Mouse (Mus musculus) megakaryocyte-erythroid progenitor cell, adult 5-6 weeks (primary cell): ENCODE data around the gene Atp6v0c. TPM values are rescaled to one million over a fixed set of nuclear protein-coding genes. Genes with fewer than 3 reads are reported as not detected.

Experiments used
- ATAC-seq: replicated peaks from 2 replicates; pipeline ENCODE4 v1.8.0; 2016; ENCODE audit warnings: mild to moderate bottlenecking, inconsistent platforms; ENCODE audit not compliant: severe bottlenecking, poor library complexity, low FRiP score, low TSS enrichment
- total RNA-seq, 2 experiments: library from RNA; stranded (forward) in 1 of 2; stranded (reverse) in 1 of 2; fragments of 200-1000, 215-1000 nt in 1 of 2; fragments of >200 nt in 1 of 2; fragmentation: Nextera tagmentation in 1 of 2; gene quantifications; 2 replicates each; pipeline ENCODE4 v1.2.3; 2014 to 2017

The Atp6v0c gene
- total RNA-seq, 2 experiments from 2014 or later: 95.8 to 224 TPM

DNA sequence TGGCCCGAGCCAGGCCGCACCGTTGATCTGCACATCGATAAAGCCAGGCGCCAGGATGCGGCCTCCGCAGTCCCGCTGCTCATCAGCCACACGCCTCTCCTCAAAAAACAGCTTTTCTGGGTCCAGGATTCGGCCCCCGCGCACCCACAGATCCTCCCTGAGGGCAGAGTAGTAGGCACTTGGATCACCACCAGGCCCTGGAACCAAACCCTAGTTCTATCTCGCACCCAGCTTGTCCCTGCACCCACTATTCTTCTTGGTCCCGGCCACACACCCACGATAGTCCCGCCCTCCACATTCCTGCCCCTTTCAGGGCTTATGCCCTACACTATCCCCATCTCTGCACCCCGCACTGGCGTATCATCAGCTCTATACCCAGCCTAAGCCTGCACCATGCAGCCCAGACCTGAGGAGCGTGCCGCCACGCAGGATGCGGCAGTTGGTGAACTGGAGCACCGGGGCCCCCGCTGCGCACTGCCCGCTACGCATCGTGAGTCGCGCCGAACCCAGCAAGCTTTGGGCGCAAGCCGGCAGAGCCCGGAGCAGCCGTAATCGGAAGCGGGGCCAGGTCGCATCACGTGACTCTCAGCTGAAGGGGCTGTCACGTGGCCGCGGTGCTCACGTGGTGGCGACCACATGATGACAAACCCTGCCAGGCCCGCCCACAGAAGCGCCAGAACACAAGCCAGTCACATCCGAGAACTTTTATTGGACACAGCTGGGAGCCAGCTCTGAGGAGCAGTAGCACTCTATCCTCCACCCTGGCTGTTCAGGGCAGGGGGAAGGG, 6.1 kb downstream of the Atp6v0c start, which contains the start of gene Amdhd2:
TSS of gene Amdhd2 (minus strand) at position 591 of the 787 bp plus-strand sequence.
- ATAC-seq: peak; percentile 86

DNA sequence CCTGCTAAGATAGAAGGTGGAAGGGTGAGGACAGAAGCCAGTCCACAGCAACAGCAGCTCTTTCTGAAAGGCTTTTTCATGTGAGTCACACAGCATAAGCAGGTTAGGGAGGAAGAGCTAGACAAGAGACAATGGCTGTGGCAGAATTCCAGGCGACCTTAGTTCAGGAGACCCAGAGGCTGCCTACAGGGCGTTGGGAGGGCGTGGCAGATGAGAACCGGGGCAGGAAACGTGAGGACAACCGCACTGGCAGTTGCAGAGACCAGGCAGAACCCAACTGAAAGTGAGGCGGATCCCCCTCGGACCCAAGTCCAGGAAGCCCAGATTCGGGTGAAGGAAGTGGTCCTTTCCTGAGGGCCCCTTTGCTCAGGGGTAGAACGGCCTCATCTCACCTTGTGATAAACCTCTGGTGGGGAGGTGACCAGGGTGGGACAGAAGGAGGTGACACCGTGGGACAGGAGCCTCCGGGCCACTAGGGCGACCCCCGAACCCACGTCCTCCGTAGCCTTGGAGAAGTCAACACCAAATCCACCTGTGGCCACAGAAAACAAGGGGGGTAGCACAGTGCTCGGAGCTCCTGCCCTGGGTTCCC, 6.8 kb downstream of the Atp6v0c start:
- ATAC-seq: 0 out of 2 replicates have a peak, but pooled peaks have one; percentile 14

DNA sequence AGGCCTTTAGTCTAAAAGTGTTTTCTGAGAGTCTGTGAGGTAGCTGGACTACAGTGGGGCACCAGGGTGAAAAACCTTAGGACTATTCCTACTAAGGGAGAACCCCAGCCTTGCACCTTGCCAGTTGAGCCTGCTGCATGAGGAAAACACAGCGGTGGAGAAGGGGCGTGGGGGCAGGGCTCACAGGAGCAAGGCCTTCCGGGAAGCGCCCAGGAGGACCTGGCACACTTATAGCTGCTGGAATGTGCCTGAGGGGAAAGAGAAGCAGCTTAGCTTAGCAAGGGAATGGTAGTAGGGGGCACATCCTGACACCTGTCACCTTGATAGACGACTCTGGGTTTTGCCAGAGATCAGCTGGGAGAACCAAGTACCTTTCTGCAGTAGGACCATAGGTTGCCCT, 8.0 kb downstream of the Atp6v0c start:
- no peak for ATAC-seq

DNA sequence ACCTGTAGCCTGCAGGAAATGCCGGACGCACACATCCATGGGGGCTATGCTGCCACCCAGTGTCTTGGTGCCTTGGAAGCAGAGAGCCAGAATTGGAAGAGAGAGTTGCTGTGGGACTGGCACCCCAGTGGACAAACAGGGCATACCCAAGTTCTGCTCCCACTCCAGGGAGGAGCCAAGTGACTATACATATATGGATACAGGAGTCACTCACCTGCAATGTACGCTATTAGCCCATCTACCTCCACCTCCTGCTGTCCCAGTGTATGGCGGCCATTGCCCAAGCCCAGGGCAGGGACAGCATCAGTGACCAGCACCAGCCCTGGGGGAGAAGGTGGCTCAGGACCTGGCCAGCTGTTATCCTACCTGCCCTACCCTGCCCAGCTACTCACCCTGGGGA, 12.0 kb downstream of the Atp6v0c start:
- ATAC-seq: no peak

DNA sequence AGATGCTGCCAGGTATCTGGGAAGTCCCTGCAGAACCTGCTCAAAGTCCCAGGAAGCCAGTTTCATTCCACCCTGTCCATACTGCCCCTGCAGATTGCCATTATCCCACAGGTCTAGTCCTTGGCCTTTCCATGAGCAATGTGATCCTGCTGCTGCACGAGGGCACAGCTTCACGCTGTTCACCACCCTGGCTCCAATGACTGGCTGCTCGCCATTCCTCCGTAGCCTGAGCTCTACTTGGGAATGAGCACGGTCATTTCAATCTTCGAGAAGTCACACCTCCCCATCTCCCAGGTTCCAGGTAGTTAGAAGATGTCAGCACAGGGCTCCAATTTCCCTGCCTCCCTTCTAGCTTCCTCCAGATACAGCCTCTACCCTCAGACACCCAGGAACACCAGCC, 12.4 kb downstream of the Atp6v0c start:
- no peak for ATAC-seq

DNA sequence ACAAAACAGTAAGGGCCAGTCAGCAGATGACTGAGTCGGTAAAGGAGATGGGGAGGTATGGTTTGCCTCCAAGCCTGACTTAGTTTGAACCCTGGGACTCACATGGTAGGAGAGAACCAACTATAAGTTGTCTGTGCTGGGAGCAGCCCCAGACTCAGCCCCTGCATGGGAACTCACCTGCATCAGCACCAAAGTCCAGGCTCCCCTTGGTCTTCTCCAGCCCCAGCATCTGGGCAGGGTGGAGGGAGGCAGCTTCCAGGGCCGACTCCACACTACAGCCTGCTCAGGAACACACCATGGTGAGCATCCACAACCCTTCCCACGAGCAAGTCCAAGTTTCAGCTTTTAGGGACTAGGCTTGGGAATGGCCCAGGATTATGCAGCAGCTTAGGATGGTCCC, 13.1 kb downstream of the Atp6v0c start:
- ATAC-seq: no peak

DNA sequence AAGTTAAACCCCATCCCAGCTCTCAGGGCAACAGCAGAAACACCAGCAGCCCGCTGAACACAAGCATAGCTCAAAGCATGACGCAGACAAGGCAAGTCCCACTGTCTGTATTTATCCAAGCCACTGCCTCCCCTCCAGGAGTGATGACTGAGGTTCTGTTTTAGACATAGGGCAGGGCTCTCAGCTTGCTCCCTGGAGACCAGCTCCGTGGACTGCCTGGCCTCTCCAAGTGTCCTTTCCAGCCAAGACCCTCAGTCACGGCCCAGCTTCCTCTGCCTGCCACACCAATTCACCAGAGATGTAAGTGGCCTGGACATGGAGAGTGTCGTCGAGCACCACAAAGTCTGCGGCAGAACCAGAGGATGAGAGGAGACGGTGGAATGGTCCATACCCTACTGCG, 13.8 kb downstream of the Atp6v0c start:
- ATAC-seq: no peak

DNA sequence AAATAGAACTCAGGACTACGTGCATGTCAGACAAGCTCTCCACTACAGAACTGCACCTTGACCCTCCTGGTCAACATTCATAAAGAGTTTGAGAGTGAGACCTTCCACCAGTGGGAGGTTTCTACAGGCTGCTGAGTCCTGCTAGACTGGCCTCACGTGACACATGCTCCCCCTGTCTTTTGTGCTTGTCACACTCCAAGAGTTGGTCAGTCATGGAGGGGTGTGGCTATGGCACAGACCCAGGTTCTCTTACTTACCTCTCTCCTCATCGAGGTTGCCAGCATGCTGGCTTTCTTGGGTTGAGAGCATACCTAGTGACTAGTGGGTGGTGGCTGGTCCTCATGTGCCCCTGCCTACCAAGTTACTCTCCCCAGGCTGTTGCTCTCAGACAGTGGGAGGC, 15.0 kb downstream of the Atp6v0c start:
- no peak for ATAC-seq

DNA sequence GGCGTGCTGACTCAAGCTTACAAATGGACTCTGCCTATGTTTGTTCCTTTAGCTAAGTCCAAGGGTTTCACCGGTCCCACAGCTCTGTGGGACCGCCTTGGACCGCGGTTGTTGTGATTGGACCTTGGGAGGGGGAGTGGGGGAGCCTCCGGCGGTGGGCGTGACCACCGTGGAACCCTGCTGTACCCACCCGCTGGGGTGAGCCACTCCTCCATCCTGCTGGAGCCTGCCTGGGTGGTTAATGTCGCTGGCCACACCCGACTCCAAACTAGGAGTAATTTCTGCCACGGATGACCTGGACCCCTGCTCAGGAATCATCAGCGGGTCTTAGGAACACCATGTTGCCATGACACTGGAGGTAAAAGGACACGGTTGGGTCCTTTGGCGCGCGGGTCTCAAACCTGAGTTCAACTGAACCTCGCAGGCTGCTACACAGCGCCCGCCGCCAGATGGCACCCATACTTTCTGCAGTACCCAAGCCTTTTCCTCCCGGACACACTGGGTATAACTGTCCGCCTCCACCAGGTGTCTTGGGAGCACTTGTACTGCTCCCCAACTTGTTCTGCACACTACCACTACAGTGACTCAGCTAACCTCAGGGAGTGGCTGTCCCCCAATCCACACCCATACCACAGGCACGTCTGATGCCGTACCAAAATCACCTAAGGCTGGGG, 17.5 kb downstream of the Atp6v0c start:
- peak; percentile 98 for ATAC-seq

DNA sequence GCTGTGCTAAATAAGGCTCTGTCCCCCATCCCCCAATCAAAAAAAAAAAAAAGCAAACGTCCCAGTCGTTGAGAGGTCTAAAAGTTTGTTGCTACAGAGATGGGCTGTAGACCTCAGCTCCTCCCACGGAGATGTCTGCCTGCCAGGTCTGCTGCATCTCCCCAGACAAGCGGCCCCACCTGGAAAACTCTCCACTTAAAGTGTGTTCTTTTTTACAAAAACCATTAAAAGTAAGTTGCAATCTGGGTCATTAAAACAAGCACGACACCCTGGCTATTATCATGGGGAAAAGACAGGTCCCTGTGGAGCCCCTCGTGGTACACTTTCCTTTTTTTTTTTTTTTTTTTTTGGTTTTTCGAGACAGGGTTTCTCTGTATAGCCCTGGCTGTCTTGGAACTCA, 18.1 kb downstream of the Atp6v0c start:
- no peak for ATAC-seq

DNA sequence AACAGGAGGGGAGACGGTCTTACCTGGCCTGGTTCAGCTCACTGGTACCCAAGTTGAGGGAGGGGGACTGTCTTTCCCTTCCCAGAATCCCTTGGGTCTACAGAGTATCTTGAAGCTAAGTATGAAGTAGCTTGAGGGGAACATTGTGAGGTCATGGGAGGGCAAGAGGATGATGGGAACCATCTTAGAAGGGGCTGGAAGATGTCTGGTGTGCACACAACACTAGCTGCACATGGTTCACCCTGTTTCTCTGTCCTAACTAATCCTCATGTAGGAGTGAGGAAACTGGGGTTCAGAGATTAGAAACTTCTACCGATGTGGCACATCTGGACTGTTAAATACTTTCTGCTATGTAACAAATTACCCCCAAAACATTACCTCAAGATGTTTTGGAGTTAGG, 18.7 kb downstream of the Atp6v0c start, which contains the start of gene Pdpk1:
TSS of gene Pdpk1 (minus strand) at position 101 of the 400 bp plus-strand sequence.
- ATAC-seq: no peak

DNA sequence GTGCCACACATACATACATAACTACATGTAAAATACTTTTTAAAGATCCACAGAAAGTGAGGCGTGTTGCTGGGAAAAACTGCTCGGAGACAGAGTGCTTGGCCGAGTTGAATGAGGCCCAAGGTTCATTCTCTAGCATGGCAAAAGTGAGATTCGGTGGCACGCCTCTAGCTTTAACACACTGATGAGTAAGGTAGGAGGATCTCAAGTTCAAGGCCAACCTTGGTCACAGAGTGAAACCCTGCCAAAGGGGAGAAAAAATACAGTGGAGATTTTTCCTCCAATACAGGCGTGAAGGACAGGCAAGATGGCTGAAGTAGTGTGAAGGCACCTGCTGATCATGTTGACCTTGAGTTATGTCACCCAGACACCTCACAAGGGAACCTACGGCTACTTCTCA, 20.1 kb downstream of the Atp6v0c start:
- no peak for ATAC-seq

DNA sequence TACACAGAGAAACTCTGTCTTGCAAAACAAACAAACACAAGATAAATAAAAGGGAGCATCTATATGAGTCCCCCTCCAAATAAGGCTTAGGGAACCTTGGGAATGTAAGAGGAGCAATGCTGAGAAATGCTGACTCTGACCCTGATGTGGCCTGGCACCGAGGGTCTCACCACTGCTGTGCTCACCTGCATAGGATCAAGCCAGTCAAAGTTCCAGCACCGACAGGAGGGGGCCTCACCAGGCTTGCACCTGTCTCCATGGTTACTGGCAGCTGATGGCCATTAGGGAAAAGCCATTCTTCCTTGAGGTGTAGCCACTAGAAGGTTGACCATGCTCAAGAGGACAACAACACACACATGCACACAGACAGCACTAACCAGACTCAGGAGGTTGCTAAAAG, 26.6 kb downstream of the Atp6v0c start:
- ATAC-seq: no peak

DNA sequence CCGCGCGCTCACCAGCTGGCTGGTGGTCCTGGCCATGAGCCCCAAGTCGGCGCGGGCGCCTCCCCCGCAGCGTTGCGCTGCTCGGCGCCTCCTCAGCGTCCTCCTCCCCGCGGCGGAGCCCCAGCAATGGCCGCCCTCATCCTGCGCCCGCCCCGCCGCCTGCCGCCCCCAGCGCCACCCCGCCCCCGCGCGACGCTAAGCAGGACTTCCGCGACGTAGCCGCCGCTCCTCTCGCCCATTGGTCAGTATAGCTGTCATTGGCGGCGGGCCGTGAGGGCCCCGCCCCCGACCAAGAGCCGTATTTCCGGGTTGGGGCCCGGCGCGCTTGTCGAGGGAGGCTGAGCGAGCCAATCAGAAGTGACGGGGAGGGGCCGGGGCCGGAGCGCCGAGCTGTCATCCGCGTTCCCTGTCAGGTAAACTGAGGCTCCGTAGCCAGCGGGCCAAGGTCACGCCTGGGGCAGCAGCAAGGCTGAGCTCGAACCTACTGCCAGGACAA, 28.0 kb downstream of the Atp6v0c start:
- peak; percentile 94 for ATAC-seq

DNA sequence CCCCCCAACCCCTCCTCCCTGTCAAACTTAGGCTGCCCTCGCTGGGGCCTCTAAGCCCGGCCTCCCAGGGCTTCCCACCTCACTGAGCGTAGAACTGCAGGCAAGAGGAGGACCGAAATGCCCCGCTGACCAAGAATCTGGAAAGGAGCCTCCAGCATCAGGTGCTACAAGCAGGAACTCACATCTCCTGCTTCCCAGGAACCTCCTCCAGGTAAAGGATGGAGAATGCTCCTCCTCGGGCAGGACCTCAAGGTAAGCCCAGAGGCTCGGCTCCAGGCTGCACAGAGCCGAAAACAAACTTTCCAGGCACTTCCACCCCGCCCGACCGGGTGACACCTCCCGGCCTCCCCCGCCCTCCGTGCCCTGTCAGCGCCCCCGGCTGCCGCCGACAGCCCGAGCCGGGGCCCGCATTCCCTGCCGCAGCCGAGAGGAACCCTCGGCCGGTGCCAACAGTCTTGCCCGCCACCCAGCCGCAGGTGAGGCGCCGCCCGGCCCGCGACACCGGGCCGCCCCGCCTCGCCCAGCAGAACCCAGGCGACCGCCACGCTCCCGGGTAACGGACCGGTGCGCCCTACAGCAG, 28.6 kb downstream of the Atp6v0c start:
- ATAC-seq: peak; percentile 18; the same call in 1 of the 2 replicates

DNA sequence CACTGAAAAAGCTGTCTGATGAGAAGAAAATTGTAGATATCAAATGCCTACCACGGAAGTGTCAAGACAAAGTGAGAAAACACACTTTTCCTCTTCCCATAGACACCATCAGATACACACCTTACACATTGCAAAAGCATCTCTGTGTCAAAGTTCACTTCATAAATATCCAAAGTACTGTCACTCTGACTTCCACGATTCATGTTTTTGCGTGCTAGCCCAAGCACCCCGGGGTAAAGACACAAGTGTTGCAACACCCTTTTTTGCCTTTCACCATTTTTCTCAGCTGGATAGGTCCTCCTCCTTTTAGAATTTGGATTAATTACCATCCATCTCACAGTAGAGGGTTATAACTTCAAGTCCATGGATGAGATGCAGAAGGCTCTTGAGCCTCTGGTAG, 29.5 kb downstream of the Atp6v0c start:
- ATAC-seq: no peak

DNA sequence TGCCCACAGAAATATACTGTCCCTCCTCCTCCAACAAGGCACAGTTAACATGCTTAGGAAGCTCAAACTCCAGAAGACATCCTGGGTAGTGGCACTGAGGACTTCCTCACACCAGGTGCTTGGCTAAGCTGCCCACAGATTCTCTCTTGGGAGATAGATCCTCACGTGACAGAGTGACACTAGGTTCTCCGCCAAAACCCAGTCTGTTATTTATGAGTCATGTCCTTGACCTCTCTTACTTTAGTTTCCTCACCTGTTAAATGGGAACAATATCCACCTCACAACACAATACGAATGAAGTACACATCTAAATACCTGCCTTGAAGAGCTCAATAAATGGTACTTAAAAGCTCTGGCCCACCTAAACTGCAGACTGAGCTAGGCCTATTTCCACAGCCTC, 30.2 kb downstream of the Atp6v0c start:
- ATAC-seq: no peak

DNA sequence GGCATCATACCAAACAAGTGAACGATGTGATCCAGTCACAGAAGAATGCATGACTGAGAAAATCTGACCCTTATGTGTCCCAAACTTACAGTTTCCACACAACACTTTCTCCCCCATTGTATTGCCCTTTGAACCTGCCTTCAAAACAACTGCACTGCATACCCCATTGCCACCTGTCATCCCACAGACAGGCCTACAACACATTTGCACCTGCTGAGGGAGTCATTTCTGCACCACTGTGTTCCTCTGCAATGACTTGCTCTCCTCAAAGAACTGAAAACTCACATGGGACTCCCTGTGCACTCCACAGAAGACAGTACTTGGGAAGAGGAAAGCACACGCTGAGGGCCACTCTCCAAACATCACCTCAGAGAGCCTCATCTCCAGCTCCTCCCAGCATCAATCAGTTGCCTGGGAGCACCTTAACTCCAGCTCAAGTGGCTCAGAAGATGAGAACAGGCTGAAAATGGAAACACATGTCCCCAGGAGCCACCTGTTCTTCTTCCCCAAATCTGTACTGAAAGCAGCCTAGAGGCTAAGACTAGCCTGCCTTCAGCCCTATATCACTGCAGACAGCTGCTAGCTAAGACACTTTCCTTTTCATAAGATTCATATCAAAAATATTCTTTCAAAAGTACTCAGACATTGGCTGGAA, 32.1 kb downstream of the Atp6v0c start:
- ATAC-seq: no peak

DNA sequence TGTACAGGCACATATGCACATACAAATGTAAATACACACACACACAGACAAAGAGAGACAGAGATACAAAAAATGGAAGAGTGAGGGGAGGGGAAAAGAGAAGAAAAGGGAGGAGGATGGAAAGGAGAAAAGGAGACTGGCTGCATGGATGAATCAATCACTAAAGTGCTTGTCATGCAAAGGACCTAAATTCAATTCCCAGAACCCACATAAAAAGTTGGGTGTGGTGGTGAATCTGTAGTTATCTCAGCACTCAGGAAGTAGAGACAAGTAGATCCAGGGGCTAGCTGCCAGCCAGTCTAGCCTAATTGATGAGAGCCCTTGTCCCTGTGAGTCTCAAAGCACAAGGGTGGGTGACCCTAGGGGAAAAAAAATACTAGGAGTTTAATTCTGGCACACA, 35.4 kb downstream of the Atp6v0c start:
- no peak; the same call in 1 of the 2 replicates for ATAC-seq
